Mouse (Mus musculus) adrenal gland, postnatal 10 days (tissue): ENCODE data around the gene Csmd2. TPM values are rescaled to one million over a fixed set of nuclear protein-coding genes. Genes with fewer than 3 reads are reported as not detected.
A peak's percentile ranks its signal among the peaks of the same experiment; 100 is the strongest.

ENCODE experiments used
- DNase-seq: peaks from one replicate; pipeline ENCODE4 v3.0.0; 2021; ENCODE audit warnings: mixed read lengths
- total RNA-seq, 2 experiments: library from RNA; stranded (reverse); gene quantifications; 2 replicates each; pipeline ENCODE4 v1.2.3; 2021

Gene Csmd2
- total RNA-seq, 2 experiments from 2014 or later, result 0.93 to 2.4 TPM

DNA sequence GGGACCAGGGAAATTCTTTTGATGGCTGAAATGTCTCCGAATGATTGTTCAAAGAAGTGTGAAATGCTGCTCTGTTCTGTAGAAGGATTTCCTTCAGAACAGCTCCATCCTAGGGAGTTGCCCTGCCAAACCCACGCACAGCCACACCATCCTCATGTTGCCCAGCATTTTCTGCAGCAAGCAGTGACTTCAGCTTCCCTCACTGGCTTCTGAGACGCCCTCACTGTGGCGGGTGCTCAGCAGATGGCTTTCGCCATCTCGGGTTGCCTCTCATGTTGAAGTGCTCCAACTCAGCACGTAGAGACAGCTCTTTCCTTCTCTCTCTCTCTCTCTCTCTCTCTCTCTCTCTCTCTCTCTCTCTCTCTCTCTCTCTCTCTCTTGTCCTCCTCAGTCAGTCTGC lies 353.7 kb downstream of the Csmd2 start:
- DNase-seq, result no peak

DNA sequence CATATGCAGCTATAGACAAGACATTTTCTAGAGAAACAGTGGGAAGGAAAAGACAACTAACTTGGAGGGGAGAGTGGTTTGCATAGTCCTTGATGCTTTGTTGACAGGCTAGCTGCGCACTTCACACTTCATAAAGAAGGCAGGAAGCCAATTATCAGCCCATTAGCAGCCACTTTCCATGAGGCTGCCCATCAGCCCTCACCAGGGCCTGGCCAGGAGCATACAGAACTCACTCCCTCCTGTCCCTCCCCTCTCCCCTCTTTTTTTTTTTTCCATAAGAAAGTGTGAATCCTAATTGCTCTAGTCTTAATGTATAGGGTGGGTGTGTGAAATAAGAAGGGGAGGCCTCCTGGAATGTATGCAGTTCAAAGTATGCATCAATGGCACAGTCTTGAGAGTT lies 354.6 kb downstream of the Csmd2 start:
- no peak for DNase-seq

GRCm38 (mm10) chr4:128358751-128359150 lies 371.1 kb downstream of the Csmd2 start:
- DNase-seq, result no peak

GRCm38 (mm10) chr4:128365851-128366250 lies 378.2 kb downstream of the Csmd2 start:
- DNase-seq, result no peak

GRCm38 (mm10) chr4:128368088-128368487 lies 380.4 kb downstream of the Csmd2 start:
- no peak for DNase-seq

- no peak for DNase-seq
These were observed 384.1 kb downstream of the Csmd2 start for GRCm38 (mm10) chr4:128371766-128372165.

DNA sequence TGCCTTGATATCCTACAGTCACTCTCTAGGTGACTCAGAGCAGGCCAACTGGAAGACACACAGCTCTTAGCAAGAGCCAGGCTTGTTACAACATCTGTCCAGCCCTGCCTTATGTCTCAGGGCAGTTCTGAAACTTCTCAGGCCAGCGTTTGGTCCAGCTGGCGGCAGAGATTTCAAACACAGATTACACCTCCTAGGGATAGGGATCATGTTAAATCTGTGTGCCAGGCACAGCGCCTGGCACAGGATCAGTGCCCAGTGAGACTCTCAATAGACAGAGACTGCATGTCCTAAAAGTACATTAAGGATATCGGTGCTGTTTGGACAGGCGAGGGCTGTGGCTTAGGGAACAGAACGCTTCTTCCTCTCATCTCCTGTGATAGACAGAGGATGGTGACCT lies 385.5 kb downstream of the Csmd2 start:
- no peak for DNase-seq

- DNase-seq, result no peak
These were observed 386.4 kb downstream of the Csmd2 start for GRCm38 (mm10) chr4:128374051-128374450.

GRCm38 (mm10) chr4:128378946-128379345 lies 391.3 kb downstream of the Csmd2 start:
- DNase-seq, result no peak

GRCm38 (mm10) chr4:128381331-128381730 lies 393.7 kb downstream of the Csmd2 start:
- DNase-seq, result no peak

- no peak for DNase-seq
These were observed 396.1 kb downstream of the Csmd2 start for GRCm38 (mm10) chr4:128383800-128384199.

DNA sequence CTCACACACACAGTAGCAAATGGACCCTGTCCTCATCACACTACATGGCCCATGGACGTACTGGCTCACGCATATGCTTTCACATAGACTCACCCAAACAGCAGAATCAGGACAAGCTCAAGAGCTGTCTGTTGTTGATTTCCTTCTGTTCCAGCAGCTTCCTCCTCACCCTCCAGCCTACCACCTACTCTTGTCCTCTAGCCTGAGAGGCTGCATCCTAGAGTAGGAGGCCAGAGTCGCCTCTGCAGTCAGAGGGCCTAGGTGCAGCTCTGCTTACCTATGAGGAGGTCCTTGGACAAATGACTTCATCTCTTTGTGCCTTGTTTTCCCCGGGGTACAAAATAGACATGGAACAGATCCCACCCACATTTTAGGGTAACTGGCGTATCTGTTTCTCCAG lies 403.8 kb downstream of the Csmd2 start:
- no peak for DNase-seq

DNA sequence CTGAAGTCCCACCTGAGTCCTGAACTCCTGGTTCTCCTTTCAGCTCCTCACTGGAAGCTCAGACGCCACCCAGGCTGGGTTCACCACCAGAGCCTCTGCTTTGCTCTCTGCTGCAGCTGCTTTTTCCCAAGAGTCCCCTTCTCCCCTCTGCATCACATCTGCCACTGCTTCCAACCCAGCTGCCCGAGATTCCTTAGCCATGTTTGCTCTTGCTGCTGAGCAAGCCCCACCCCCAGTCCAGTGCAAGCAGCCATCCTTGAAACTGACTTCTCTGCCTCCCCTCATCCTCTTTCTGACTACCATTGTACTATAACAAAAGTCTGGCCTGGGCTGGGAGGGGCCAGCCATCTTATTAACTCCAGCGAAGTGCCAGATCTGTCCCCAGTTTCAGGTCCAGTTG lies 404.6 kb downstream of the Csmd2 start:
- no peak for DNase-seq

- DNase-seq, result no peak
These were observed 406.2 kb downstream of the Csmd2 start for GRCm38 (mm10) chr4:128393864-128394263.

DNA sequence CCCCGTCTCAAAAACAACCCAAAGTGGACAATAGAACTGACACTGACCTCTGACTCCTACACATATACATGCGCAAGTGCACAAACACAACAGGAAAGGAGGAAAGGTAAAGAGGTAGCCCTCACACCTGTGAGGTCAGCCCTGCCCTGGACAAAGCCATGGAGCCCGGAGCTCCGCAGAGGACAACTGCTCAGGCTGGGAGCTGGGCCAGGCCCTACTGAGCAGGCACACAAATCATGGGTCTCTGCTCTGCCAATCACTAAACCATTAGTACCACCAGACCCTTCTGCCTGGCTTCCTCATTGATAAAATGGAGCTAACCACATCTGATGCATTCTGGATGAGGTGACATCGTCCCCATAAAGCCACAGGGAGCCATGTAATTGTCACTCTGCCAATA lies 409.0 kb downstream of the Csmd2 start:
- no peak for DNase-seq

DNA sequence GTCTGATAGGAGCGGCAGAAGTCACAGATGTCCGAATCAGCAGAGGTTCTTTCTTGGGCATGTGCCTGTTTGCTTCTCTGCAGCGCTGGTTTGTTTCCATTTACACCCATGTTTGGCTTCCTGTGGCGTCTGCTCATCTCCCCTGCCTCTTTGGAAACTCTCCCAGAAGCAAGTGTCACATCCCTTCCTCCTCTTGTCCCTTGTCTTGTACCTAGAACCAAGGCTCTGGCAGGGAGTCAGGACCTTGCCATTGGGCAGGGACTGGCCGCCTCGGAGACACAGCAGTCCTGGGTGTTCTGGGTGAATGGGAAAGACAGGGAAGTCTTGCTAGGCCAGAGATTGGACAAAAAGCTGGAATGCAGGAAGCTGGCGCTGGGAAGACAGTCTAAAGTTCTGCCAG lies 410.1 kb downstream of the Csmd2 start:
- DNase-seq, result no peak

- DNase-seq, result no peak
These were observed 411.3 kb downstream of the Csmd2 start for GRCm38 (mm10) chr4:128398948-128399347.

GRCm38 (mm10) chr4:128400016-128400415 lies 412.4 kb downstream of the Csmd2 start:
- DNase-seq, result no peak

DNA sequence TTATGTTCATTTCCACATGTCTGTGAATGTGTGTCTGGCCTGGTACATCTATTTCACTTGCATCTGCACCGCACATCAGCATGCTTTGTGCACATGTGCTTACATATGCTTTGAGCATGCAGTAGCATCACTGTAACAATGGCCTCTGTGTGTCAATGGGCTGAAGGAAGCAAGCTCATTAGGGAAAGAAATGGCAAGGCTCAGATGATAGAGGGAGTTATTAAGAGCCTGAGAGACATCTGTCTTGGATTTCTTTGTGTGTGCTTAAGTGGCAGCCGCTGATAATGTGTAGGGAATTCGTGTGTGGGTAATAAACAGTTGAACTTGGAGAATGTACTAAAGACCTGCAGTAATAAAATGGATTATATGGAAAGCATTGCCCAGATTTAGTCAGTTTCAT lies 413.9 kb downstream of the Csmd2 start:
- DNase-seq, result no peak

DNA sequence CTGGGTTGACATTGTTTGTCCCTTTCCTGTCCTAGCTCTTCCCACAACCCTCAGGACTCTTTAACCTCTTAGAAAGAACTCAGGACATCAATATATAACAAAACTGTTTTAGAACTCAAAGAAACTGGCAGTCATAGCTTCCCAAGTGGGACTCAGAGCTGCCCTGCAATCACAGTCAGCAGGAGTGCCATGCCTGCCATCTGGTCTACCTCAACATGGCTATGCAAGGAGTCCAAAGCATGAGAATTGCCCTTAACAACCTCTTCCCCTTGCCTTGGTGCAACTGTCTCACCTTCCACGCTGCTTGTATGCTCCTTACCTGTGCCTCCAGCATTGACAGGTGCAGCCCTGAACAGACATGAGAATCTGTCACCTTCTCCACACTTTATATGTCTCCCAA lies 415.0 kb downstream of the Csmd2 start:
- DNase-seq, result no peak

GRCm38 (mm10) chr4:128405576-128405975 lies 417.9 kb downstream of the Csmd2 start:
- DNase-seq, result no peak

- no peak for DNase-seq
These were observed 419.6 kb downstream of the Csmd2 start for GRCm38 (mm10) chr4:128407084-128407845.

DNA sequence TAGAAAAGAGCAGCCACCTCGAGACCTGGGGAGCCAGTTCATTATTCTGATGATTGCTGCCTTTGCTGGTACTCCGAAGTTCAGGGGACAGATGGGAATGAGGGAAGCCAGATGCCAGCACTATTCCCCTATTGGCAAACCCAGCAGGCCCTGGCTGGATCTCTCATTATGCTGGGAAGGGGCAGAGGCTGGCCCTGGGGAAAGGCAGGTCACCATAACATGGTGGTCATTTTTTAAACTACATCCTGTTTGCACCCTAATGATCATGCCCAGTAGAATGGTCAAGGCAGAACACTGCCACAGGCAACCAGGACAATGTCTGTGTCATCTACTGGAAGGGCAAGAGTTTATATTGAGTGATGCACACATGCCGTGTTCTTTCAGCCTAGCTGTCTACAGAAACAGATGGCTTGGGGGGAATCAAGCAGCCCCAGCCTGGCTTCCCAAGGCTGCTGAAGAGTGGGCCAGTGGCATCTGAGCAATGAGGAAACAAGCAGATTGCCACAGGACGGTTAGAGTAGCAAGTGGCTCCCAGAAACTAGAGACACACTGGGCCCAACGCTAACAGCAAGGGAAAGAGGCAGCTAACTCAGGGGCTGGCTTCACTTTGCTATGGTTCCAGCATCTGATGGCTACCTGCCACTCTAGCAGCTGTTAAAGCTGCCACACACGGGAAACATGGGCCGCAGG lies 424.4 kb downstream of the Csmd2 start:
- DNase-seq, result no peak

DNA sequence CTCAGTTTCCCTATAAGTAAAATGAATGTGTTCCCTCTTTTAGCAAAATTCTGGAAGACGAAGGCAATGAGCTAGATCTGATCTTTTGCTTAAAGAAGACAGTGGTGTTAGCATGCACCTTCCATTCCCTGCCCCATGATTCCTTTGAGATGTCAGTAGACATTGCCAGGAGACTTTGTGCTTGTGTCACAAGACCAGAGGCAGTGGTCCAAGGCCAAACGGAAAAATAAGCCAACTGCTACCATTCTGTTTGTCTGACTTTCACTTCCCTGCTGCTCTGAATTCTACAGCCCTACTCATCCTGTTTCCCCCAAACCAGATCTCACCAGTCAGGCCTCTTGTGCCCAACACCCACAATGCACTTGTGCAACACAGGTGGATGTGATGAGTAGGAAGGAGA lies 427.1 kb downstream of the Csmd2 start:
- DNase-seq, result peak; percentile 12
